Mouse (Mus musculus): ENCODE measurements at regions not wholly inside any gene's neighbourhood (a gene's known extent, or its start where the extent isn't known, plus 50 kb on each side); places are given as distances from the start of the nearest gene placed in this dataset.
A peak's percentile ranks its signal among the peaks of the same experiment; 100 is the strongest.

DNA sequence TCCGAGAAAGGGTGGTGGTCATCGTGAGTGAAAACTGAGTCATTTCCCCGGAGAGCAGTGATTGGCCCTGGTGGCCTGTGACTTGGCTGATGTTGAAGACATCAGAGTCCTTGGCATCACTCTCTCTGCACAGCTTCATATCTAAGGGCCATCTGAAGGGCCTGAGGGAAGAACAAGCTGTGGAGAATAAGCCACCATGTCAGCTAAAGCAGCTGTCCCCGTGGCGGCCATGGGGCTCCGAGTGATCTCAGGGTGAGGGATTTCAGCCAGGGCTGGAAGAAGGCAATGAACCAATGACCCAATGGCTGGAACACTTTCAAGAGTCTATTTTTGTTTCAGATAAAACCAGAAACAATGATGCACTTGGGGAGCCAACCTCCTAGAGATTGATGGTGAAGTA lies 62.2 kb downstream of the Ttc32 start:
- DNase-seq (ENCODE audit: low spot score in 2 of 2) = no peak

- no peak for DNase-seq (ENCODE audit: low spot score in 2 of 2)
Measured at GRCm38 (mm10) chr12:9095061-9095460, 65.3 kb downstream of the Ttc32 start.

DNA sequence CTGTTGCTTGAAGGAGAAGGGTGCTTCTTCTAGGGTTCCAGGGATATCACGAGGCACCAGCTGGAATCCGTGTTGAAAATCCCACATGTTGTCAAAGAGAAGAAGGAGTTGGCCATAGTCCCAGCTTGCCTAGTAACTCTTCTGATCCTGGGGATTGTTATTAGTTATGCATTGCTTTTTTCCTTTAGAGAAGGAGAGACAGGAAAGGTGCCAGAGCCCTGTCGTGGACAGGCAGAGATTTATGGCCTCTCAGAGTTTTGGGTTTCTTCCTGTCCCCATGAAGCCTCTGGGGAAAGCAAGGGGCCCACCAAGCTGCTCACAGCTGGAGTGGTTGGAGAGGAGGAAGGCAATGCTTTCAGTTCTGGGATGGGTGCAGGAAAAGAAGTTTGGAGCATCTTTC lies 76.6 kb downstream of the Ttc32 start:
- no peak for DNase-seq (ENCODE audit: low spot score in 2 of 2)

GRCm38 (mm10) chr12:9109806-9110205 lies 80.0 kb downstream of the Ttc32 start:
- no peak for DNase-seq (ENCODE audit: low spot score in 2 of 2)

GRCm38 (mm10) chr12:9112161-9112674 lies 82.4 kb downstream of the Ttc32 start:
- no peak for DNase-seq (ENCODE audit: low spot score in 2 of 2)

- DNase-seq (ENCODE audit: low spot score in 2 of 2) = peak; percentile 14 to 15
Measured at GRCm38 (mm10) chr12:9113652-9114051, 83.9 kb downstream of the Ttc32 start.

- no peak for DNase-seq (ENCODE audit: low spot score in 2 of 2)
Measured at GRCm38 (mm10) chr12:9114061-9114460, 84.3 kb downstream of the Ttc32 start.

DNA sequence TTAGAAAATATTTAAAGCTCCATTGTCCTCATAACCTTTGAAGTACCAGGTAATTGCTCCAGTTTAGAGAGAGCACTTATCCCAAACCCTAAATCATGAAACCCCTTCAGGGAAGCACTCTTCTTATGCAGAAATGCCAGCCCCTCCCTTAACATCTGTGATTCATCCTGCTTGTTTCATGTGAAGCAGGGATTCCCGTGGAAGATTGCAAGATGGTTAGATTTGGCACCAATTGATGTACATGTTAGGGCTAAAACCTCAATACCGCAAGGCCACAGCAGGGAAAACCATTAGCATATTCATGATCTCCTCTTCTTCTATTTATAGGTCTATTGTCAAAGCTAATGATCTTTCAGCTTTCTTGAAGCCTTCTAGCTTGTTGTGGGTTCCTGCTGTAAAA lies 88.8 kb downstream of the Ttc32 start:
- no peak for DNase-seq (ENCODE audit: low spot score in 2 of 2)

DNA sequence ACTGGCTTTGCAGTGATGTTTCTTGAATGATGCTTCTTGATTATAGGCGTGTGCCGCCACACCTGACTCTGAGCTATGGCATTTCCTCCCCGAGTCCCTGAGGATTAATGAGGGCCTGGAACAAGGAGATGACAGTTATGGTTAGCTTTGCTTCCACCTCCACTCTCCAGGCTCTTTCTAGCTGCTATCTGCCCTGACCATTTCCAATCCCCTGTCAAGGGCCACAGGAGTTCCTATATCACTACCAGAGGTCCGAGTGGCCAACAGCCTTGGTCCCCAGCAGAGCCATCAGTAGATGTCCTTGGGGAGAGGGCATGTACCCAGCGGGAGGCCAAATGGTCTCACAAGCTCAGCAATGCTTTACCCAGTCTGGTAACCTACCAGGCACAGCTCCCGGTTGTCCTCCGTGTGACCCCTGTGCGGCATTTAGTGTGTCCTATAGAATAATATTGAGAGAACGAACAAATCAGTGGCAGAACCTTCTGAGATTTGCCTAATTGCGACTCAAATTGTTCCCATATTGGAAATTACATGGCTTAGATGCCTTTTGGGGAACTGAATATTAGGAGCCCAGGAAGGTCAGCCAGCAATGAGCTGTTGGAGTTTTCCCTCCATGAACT lies 98.2 kb downstream of the Ttc32 start:
- no peak for DNase-seq (ENCODE audit: low spot score in 2 of 2)

- DNase-seq (ENCODE audit: low spot score in 2 of 2) = no peak
Measured at GRCm38 (mm10) chr12:9128581-9129275, 98.9 kb downstream of the Ttc32 start.

GRCm38 (mm10) chr12:9132621-9133020 lies 102.8 kb downstream of the Ttc32 start:
- no peak for DNase-seq (ENCODE audit: low spot score in 2 of 2)

DNA sequence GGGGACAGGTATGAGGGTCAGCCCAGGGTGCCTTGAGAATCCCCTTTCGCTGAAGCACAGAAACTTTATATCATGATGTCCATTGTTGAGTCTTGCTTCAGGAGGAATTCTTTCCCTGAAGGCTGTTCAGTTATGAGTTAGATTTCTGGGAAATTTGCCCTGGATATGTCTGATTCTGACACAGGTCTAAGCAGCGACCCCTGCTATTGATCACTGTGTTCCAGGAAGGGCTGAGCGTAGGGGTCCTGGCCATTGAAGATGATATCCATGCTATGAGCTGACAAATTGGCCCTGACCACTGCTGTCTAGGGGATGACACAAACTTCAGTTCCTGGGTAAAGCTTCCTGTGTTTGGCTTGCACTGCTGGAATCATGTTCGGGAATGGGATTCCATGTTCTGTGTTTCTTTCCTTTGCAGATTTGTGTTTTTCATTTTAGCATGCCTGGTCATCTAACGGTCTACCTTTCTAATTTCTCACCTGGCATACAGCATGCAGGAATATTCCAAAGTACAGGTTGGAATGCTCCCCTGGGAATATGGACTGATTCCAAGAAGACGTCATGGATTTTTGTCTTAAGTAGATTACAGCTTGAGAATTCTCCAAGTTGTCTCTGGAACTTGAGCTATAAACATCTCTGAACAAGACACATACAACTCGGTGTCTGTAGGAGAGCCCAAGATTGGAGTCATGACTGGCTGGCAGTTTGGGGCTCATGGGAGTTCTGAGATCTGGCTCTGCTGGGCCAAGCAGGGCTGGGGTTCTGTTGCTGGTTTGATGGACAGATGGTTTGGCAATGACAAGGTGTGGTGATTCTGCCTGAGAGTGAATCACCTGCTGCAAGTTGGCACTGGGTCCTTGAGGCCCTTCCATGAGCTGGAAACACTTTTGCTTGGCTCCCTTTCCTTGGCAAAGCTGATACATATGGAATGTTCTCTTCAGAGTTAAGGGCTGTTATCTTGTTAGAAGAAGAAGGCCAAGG lies 104.4 kb downstream of the Ttc32 start:
- DNase-seq (ENCODE audit: low spot score in 2 of 2) = no peak

GRCm38 (mm10) chr12:9151001-9151400 lies 121.2 kb downstream of the Ttc32 start:
- no peak for DNase-seq (ENCODE audit: low spot score in 2 of 2)

- DNase-seq (ENCODE audit: low spot score in 2 of 2) = no peak
Measured at GRCm38 (mm10) chr12:9151426-9151825, 121.6 kb downstream of the Ttc32 start.

DNA sequence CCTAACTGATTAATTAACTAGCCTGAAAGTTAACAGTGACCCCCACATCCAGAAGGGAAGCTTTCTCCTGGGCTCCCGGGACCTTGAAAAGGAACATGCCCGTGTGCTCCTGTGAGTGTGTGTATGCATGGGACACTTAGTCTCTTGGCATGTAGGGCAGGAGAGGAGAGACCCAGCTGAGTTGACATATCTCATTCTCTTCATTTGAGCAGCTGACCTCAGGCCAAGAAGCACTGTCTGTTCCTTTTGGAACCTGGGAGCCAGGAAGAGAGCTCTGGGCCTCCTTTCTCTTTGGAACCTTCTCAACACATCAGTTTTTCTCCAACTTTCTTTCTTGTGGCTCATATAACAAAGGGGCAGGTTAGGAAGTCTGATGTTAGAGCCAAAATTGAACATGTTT lies 124.7 kb downstream of the Ttc32 start:
- DNase-seq (ENCODE audit: low spot score in 2 of 2) = no peak

DNA sequence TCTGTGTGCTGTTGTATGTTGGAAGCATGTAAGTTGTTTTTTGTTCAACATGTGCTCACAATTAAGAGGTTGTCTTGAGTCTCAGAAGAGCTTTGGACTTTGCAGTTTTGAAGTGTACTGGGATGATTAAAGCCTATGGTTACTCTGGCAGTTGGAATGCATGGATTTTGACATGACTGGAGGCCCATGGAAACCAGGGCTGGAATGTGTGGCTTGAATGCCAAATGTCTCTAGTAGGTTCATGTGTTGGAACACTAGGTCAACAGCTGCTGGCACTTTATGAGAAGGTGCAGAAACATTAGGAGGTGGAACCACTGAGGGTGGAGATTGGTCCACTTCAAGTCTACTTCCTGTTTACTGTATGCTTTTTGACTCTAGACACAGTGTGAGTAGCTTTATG lies 127.0 kb downstream of the Ttc32 start:
- DNase-seq (ENCODE audit: low spot score in 2 of 2) = no peak

DNA sequence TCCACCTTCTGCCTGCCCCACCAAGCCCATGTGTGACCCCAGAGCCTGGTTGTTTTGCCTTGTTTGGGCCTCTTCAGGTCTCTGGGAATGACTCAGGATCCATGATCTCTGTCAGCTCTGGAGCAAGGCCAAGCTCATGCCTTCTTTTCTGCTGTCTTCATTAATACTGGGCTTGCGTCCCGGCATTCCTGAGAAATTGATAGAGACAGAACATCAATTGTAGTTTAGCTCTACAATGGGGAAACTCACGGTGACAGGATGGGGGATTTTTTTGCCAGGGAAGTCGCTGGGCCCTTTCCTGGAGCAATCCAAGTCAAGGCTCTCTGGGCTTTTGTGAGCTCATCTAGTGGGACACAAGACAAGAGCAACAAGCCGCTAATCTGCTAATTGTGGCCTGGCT lies 129.0 kb downstream of the Ttc32 start:
- DNase-seq (ENCODE audit: low spot score in 2 of 2) = no peak

DNA sequence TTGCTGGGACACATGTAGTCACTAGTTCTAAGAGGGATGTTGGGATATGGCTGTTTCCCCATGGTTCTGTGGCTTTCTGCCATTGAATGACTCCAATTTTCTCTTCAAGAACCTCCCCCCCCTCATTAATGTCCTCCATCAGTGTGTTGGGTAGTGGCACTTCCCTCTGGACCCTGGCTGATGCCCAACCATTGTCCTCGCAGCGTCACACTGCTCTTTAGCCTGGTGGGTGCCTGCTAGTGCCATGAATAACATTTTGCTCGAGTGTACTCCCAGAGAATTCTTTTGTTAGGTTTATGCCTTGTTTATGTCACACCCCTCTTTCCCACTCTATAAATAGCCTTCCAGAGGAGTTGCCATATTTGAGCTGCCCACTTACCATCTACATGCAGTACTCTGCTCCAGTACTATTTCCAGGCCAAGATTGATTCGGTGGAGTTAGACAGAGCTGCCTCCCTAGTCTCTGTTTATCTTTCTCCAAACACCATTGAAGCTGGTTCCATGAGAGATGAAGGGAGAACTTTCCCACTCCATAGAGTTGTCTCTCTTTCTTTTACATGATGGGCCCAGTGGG lies 135.7 kb downstream of the Ttc32 start:
- DNase-seq (ENCODE audit: low spot score in 2 of 2) = no peak

GRCm38 (mm10) chr12:9166218-9166908 lies 136.6 kb downstream of the Ttc32 start:
- peak in 1 of 2 experiments; percentile 11 for DNase-seq (ENCODE audit: low spot score in 2 of 2)

DNA sequence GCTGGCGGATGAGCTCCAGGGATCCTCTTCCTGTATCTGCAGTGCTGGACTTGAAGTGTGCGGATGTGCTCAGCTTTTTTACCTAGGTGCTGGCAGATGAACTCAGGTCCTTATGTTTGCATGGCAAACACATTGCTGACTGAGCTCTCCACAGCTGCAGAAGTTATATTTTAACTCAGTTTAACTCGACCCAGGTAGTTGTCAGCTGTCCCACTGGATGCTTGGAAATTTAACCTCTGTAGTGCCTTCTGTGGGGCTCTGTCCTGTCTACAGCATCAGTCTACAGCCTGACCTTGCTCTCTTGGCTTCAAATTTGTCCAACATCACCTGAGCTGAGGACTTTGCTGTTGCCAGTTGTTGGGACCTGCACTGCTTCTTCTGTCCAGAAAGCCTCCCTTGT lies 139.2 kb downstream of the Ttc32 start:
- DNase-seq (ENCODE audit: low spot score in 2 of 2) = no peak

- no peak for DNase-seq (ENCODE audit: low spot score in 2 of 2)
Measured at GRCm38 (mm10) chr12:9173680-9174079, 143.9 kb downstream of the Ttc32 start.
